Mouse (Mus musculus): Measurements from ENCODE around the gene Rbpjl. TPM values are rescaled to one million over a fixed set of nuclear protein-coding genes. Genes with fewer than 3 reads are reported as not detected.
A peak's percentile ranks its signal among the peaks of the same experiment; 100 is the strongest.

Gene Rbpjl
- total RNA-seq, 2 experiments from 2014 or later, result not detected

- DNase-seq, result no peak
- intact Hi-C loops (cut with DNase I), result no loop called here
These were observed 23.2 kb downstream of the Rbpjl start for GRCm38 (mm10) chr2:164426121-164426520.

GRCm38 (mm10) chr2:164426952-164427351 is 24.0 kb downstream of the Rbpjl start:
- intact Hi-C loops (cut with DNase I), result no loop called here
- DNase-seq, result no peak

- no peak for DNase-seq
These were observed 25.5 kb downstream of the Rbpjl start for GRCm38 (mm10) chr2:164428451-164428850.

GRCm38 (mm10) chr2:164429881-164430615 is 27.1 kb downstream of the Rbpjl start:
- DNase-seq, result no peak
- intact Hi-C loops (cut with DNase I), result no loop called here

More at GRCm38 (mm10) chr2:164428451-164428850, 25.5 kb downstream of the Rbpjl start:
- intact Hi-C loops (cut with DNase I), result no loop called here

GRCm38 (mm10) chr2:164430697-164431096 is 27.8 kb downstream of the Rbpjl start:
- DNase-seq, result no peak
- intact Hi-C loops (cut with DNase I), result no loop called here

GRCm38 (mm10) chr2:164431676-164432465 is 28.9 kb downstream of the Rbpjl start:
- no peak for DNase-seq
- intact Hi-C loops (cut with DNase I), result no loop called here

GRCm38 (mm10) chr2:164432541-164433191 is 29.7 kb downstream of the Rbpjl start:
- DNase-seq, result peak in 1 of 2 experiments; percentile 31
- intact Hi-C loops (cut with DNase I), result no loop called here

GRCm38 (mm10) chr2:164433278-164433895 is 30.4 kb downstream of the Rbpjl start:
- intact Hi-C loops (cut with DNase I), result no loop called here
- no peak for DNase-seq

GRCm38 (mm10) chr2:164434681-164435080 is 31.7 kb downstream of the Rbpjl start:
- no peak for DNase-seq
- intact Hi-C loops (cut with DNase I), result no loop called here

GRCm38 (mm10) chr2:164435216-164436090 is 32.5 kb downstream of the Rbpjl start:
- intact Hi-C loops (cut with DNase I), result no loop called here

GRCm38 (mm10) chr2:164436215-164436913 is 33.4 kb downstream of the Rbpjl start:
- DNase-seq, result no peak

More at GRCm38 (mm10) chr2:164435216-164436090, 32.5 kb downstream of the Rbpjl start:
- no peak for DNase-seq

GRCm38 (mm10) chr2:164436961-164437360 is 34.0 kb downstream of the Rbpjl start:
- intact Hi-C loops (cut with DNase I), result no loop called here
- no peak for DNase-seq

More at GRCm38 (mm10) chr2:164436215-164436913, 33.4 kb downstream of the Rbpjl start:
- intact Hi-C loops (cut with DNase I), result no loop called here

GRCm38 (mm10) chr2:164437710-164438109 is 34.8 kb downstream of the Rbpjl start:
- intact Hi-C loops (cut with DNase I), result no loop called here

GRCm38 (mm10) chr2:164438257-164438656 is 35.3 kb downstream of the Rbpjl start:
- no peak for DNase-seq
- intact Hi-C loops (cut with DNase I), result no loop called here

More at GRCm38 (mm10) chr2:164437710-164438109, 34.8 kb downstream of the Rbpjl start:
- DNase-seq, result no peak

GRCm38 (mm10) chr2:164439001-164439421 is 36.1 kb downstream of the Rbpjl start:
- intact Hi-C loops (cut with DNase I), result no loop called here
- DNase-seq, result no peak

GRCm38 (mm10) chr2:164440314-164440713 is 37.4 kb downstream of the Rbpjl start:
- intact Hi-C loops (cut with DNase I), result no loop called here
- DNase-seq, result no peak

GRCm38 (mm10) chr2:164441155-164441554 is 38.2 kb downstream of the Rbpjl start:
- DNase-seq, result no peak
- intact Hi-C loops (cut with DNase I), result no loop called here

GRCm38 (mm10) chr2:164441731-164442130 is 38.8 kb downstream of the Rbpjl start:
- DNase-seq, result no peak
- intact Hi-C loops (cut with DNase I), result no loop called here
